Mouse (Mus musculus): Measurements from ENCODE around the gene 4930562C15Rik. TPM values are rescaled to one million over a fixed set of nuclear protein-coding genes. Genes with fewer than 3 reads are reported as not detected.

The 4930562C15Rik gene
- polyA plus RNA-seq, 1 experiment from 2014 or later = 0.31 TPM

GRCm38 (mm10) chr16:4890201-4890709, 55.0 kb downstream of the 4930562C15Rik start:
- DNase-seq (ENCODE audit: low spot score) = no peak

GRCm38 (mm10) chr16:4892171-4892570, 57.0 kb downstream of the 4930562C15Rik start:
- DNase-seq (ENCODE audit: low spot score) = no peak

GRCm38 (mm10) chr16:4894201-4894908, 59.1 kb downstream of the 4930562C15Rik start:
- no peak for DNase-seq (ENCODE audit: low spot score)

- DNase-seq (ENCODE audit: low spot score) = no peak
Observed at GRCm38 (mm10) chr16:4896249-4897027, 61.2 kb downstream of the 4930562C15Rik start.

GRCm38 (mm10) chr16:4897146-4897730, 62.0 kb downstream of the 4930562C15Rik start:
- no peak for DNase-seq (ENCODE audit: low spot score)

GRCm38 (mm10) chr16:4898881-4899280, 63.7 kb downstream of the 4930562C15Rik start:
- peak; percentile 56 for DNase-seq (ENCODE audit: low spot score)

GRCm38 (mm10) chr16:4899711-4900110, 64.5 kb downstream of the 4930562C15Rik start:
- no peak for DNase-seq (ENCODE audit: low spot score)

- no peak for DNase-seq (ENCODE audit: low spot score)
Observed at GRCm38 (mm10) chr16:4901167-4901566, 66.0 kb downstream of the 4930562C15Rik start.

- no peak for DNase-seq (ENCODE audit: low spot score)
Observed at GRCm38 (mm10) chr16:4902390-4902789, 67.2 kb downstream of the 4930562C15Rik start.

- DNase-seq (ENCODE audit: low spot score) = no peak
Observed at GRCm38 (mm10) chr16:4903491-4904102, 68.4 kb downstream of the 4930562C15Rik start.

GRCm38 (mm10) chr16:4904878-4905277, 69.7 kb downstream of the 4930562C15Rik start:
- no peak for DNase-seq (ENCODE audit: low spot score)

GRCm38 (mm10) chr16:4905591-4905990, 70.4 kb downstream of the 4930562C15Rik start:
- DNase-seq (ENCODE audit: low spot score) = no peak

GRCm38 (mm10) chr16:4906559-4906958, 71.3 kb downstream of the 4930562C15Rik start:
- no peak for DNase-seq (ENCODE audit: low spot score)

- no peak for DNase-seq (ENCODE audit: low spot score)
Observed at GRCm38 (mm10) chr16:4907386-4907785, 72.2 kb downstream of the 4930562C15Rik start.

- DNase-seq (ENCODE audit: low spot score) = peak; percentile 30
Observed at GRCm38 (mm10) chr16:4907972-4908371, 72.8 kb downstream of the 4930562C15Rik start.

GRCm38 (mm10) chr16:4909745-4910144, 74.5 kb downstream of the 4930562C15Rik start:
- DNase-seq (ENCODE audit: low spot score) = no peak

- no peak for DNase-seq (ENCODE audit: low spot score)
Observed at GRCm38 (mm10) chr16:4910758-4911157, 75.5 kb downstream of the 4930562C15Rik start.

GRCm38 (mm10) chr16:4912074-4912648, 76.9 kb downstream of the 4930562C15Rik start:
- DNase-seq (ENCODE audit: low spot score) = no peak

GRCm38 (mm10) chr16:4912907-4913782, 77.9 kb downstream of the 4930562C15Rik start:
- peak; percentile 15 for DNase-seq (ENCODE audit: low spot score)
